Mouse (Mus musculus) heart, adult 9 months (tissue): ENCODE results near the gene Emc9.

ENCODE experiments used
- DNase-seq, 2 experiments: peaks; one replicate each; pipeline ENCODE4 v3.0.0; 2022; ENCODE audit warnings: low spot score in 2 of 2

Emc9 gene

GRCm38 (mm10) chr14:55590748-55591330, 5.7 kb upstream of the Emc9 start, which contains the start of gene Psme2:
TSS of gene Psme2 (minus strand) at chr14:55591113.
- DNase-seq = peak; percentile 98 to 99

GRCm38 (mm10) chr14:55589771-55590448, 4.8 kb upstream of the Emc9 start:
- no peak for DNase-seq

- no peak for DNase-seq
Observed at GRCm38 (mm10) chr14:55589271-55589670, 4.2 kb upstream of the Emc9 start.

GRCm38 (mm10) chr14:55586149-55586548, 1.0 kb upstream of the Emc9 start:
- no peak for DNase-seq

GRCm38 (mm10) chr14:55585566-55585960, 461 bp upstream of the Emc9 start:
- no peak for DNase-seq

GRCm38 (mm10) chr14:55584303-55584701, 800 bp downstream of the Emc9 start:
- no peak for DNase-seq

- no peak for DNase-seq
Observed at GRCm38 (mm10) chr14:55581981-55582681, 3.0 kb downstream of the Emc9 start.

- no peak for DNase-seq
Observed at GRCm38 (mm10) chr14:55580731-55581130, 4.4 kb downstream of the Emc9 start.

GRCm38 (mm10) chr14:55579511-55580496, 5.3 kb downstream of the Emc9 start:
- DNase-seq = no peak

- DNase-seq = peak in 1 of 2 experiments; percentile 70
Observed at GRCm38 (mm10) chr14:55578668-55579269, 6.3 kb downstream of the Emc9 start.

- peak; percentile 84 to 88 for DNase-seq
Observed at GRCm38 (mm10) chr14:55577871-55578667, 7.0 kb downstream of the Emc9 start, which contains the start of gene Psme1. TSS of gene Psme1 (plus strand) at chr14:55578123.

GRCm38 (mm10) chr14:55576376-55576775, 8.7 kb downstream of the Emc9 start:
- no peak for DNase-seq

- DNase-seq = peak in 1 of 2 experiments; percentile 37
Observed at GRCm38 (mm10) chr14:55575711-55576110, 9.4 kb downstream of the Emc9 start.

GRCm38 (mm10) chr14:55575302-55575701, 9.8 kb downstream of the Emc9 start, which contains the start of gene Fitm1:
TSS of gene Fitm1 (plus strand) at chr14:55575617.
- DNase-seq = peak; percentile 70 to 73

GRCm38 (mm10) chr14:55571760-55572159, 13.3 kb downstream of the Emc9 start:
- no peak for DNase-seq

- DNase-seq = no peak
Observed at GRCm38 (mm10) chr14:55570588-55570987, 14.5 kb downstream of the Emc9 start.

GRCm38 (mm10) chr14:55567496-55567895, 17.6 kb downstream of the Emc9 start:
- no peak for DNase-seq

- DNase-seq = no peak
Observed at GRCm38 (mm10) chr14:55565748-55566147, 19.4 kb downstream of the Emc9 start.

GRCm38 (mm10) chr14:55563249-55563648, 21.9 kb downstream of the Emc9 start:
- DNase-seq = no peak

- no peak for DNase-seq
Observed at GRCm38 (mm10) chr14:55561860-55562259, 23.2 kb downstream of the Emc9 start.
